Mouse (Mus musculus): ENCODE measurements at regions not wholly inside any gene's neighbourhood (a gene's known extent, or its start where the extent isn't known, plus 50 kb on each side); places are given as distances from the start of the nearest gene placed in this dataset.

GRCm38 (mm10) chr5:18080761-18081160 lies 118.4 kb downstream of the Gnat3 start:
- no peak for DNase-seq (ENCODE audit: extremely low read depth, low read depth)

- no peak for DNase-seq (ENCODE audit: extremely low read depth, low read depth)
Measured at GRCm38 (mm10) chr5:18082219-18082618, 119.9 kb downstream of the Gnat3 start.

GRCm38 (mm10) chr5:18083789-18084188 lies 121.4 kb downstream of the Gnat3 start:
- no peak for DNase-seq (ENCODE audit: extremely low read depth, low read depth)

DNA sequence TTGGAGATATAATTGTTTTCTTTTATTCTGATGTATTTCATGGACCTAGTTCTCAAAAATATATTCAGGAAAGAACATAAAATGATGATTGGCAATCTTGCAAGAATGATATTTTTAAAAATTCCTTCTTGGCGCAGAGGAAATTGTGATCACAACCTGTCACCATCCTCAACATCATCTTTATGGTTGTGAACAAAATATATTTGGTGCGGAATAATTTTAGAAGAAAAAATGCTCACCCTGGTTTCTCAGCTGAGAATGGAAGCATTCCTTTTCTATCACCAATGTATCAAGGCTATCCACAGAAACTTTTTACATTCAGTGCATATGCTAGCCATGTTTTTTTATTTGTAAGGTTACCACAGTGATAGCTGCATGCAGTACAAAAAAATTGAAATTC lies 123.1 kb downstream of the Gnat3 start:
- DNase-seq (ENCODE audit: extremely low read depth, low read depth), result no peak

- DNase-seq (ENCODE audit: extremely low read depth, low read depth), result peak; percentile 31
Measured at GRCm38 (mm10) chr5:18087919-18088445, 125.6 kb downstream of the Gnat3 start.

GRCm38 (mm10) chr5:18089956-18090355 lies 127.6 kb downstream of the Gnat3 start:
- DNase-seq (ENCODE audit: extremely low read depth, low read depth), result no peak

DNA sequence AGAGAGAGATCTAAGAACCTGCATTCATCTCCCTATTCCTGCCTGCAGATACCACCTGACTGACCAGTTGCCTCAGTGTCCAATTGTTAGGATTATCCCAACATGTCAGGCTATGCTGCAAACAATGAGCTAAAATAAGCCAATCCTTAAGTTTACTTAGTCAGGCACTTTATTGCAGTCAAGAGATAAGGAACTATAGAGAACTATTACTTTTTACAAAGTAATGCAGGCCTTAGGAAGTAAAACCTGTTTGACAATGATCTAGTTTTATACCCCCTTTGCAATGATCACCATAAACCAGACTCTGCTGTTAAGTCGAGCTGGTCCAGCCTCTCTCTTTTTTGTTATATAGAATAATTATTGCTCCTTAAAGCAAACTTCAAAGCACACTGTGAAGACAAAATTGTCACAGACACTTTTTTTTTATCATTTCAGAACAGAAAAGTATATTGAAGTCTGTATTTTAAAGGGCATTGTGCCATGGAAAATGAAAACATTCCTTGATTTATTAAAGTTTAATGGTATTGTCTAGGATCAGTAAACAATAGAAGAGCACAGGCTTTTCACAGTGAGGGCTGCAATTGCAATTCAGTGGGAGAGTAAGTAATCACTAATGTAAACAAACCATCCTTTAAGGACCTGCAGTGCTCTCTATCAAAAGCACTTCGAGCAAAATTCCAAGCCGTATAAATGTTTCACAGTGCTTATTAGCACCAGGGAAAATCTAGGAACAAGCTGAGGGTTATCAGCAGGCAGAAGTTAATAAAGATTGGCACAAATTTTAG lies 152.7 kb downstream of the Gnat3 start:
- no peak for DNase-seq (ENCODE audit: extremely low read depth, low read depth)

DNA sequence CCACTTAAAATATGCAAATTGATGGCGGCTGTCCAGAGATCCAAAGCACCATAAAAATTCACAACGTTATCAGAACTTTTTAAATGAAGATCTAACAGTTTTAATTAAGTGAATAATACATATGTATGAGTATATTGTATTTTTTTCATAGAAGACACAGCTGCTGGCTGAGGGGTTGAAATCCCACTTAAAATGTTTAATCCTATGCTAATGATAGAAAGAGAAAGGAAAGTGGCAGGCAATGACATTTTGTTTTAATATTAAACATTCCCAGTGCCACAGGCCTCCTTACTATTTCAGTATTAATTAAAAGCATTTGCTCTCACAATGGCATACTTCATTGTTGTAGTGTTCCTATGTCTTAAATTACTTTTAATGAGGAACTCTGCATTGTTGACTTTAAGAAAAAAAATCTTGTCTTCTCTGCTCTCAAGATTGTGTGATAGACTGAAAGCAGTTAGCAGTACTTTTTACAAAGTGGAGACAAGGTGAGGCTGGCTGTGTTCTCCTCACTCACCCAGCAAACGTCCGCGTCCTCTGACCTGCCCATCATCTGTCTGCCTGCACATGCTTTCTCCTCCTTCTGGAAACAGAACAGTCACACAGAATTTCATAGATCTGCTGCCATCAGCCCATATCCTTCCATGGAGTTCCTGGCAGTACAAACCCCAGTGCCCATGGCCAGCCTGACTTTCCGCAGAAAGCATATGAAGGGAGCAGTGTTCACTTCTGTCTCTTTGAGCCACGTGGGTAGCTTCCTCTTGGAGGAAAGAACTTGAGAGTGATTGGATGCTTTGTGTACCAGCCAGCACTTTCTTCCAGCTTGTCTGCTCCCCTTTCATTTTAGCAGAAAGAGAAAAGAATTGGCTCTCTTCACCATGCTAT lies 173.7 kb downstream of the Gnat3 start:
- no peak for DNase-seq (ENCODE audit: extremely low read depth, low read depth)

DNA sequence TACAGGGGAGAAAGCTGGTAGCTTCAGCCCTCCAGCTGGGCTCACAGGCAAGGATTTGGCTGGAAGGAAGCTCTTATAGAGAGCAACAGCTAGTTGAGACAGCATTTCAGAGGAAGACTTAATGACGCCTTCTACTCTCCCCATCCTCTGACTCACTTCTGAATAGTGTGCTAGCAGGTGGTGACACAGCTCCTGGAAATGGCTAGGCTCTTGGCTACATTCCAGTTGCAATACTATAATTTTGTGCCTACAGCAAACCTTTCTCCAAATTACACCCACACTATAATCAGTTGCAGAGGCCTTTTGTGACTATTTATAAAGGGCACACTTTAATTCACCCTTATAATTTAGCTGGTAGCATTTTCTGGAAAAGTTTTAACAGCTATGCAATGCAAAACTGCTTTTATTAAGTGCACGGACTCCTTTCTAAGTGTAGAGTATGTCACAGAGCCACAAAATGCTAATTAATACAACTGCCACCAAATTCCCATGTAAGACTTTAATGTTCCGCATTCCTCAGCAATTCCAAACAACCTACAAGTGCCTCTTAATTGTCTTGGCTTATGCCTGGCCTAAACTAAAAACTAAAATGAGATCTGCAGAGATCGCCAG lies 175.2 kb downstream of the Gnat3 start:
- no peak for DNase-seq (ENCODE audit: extremely low read depth, low read depth)

GRCm38 (mm10) chr5:18152241-18152640 lies 189.9 kb downstream of the Gnat3 start:
- DNase-seq (ENCODE audit: extremely low read depth, low read depth), result no peak

DNA sequence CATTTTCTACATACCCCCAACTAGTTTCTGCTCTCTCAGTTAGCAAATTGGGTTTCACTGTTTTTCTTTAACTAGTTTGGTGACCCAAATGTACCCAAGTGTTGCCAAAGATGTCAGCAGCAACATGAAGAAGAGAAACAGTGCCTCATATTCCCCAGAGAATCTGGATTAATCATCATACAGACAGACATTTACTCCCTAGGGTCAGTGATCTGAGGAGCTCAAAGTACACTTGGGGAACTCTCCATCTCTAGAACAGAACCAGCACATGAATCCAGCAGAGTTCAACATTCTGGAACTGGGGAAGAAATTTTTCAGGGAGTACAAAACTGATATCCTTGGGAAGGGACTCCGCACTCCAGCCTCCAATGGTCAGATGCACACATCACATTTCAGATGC lies 191.4 kb downstream of the Gnat3 start:
- DNase-seq (ENCODE audit: extremely low read depth, low read depth), result no peak

DNA sequence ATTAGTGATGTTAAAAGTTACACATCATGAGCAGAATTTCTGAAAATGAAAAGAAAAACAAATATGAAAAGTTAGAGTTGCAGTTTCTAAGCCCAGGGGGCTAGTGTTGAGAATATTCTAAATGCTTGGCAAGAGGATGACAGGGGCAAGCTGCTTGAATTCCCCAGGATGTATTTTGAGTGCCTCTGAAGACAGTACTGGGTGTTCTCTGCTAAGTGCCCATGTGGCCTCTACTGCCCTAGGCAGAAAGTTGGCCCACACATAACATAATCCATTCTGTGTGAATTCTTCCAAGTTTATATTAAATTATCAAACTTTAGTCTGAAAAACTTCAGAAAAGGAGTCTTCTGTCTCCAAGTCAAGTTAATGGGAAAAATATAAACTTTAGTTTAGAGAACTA lies 196.6 kb downstream of the Gnai1 start:
- DNase-seq (ENCODE audit: extremely low read depth, low read depth), result no peak

DNA sequence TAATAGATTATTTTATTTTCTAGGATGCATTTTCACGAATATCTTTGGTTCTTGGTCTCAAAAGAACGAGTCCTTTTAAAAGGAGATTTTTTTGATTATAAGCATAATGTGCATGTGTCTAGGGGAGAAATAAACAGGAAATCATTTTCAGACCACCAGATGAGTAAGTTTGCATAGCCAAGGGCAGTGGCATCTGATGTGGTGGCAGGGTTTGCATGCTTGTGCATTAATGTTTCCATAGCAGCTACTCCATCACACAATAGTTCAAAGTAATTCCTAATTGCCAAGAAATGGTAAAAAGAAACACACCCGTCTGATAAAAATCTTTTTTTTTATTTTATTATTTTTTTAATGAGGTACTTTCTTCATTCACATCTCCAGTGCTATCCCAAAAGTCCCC lies 182.3 kb downstream of the Gnai1 start:
- DNase-seq (ENCODE audit: extremely low read depth, low read depth), result no peak

GRCm38 (mm10) chr5:18211395-18212057 lies 148.6 kb downstream of the Gnai1 start:
- DNase-seq (ENCODE audit: extremely low read depth, low read depth), result no peak

Data from MEL-GATA-1-ER (cell line).